Mouse (Mus musculus) lung, adult 2 months (tissue): Measurements from ENCODE around the gene Basp1.

Experiments
- CTCF ChIP-seq: fragments of 200-500 bp; IDR thresholded peaks from 2 replicates; pipeline ENCODE4 v1.5.1; 2011; ENCODE audit warnings: mild to moderate bottlenecking, low read length, control low read depth; ENCODE audit not compliant: insufficient read depth
- POLR2A ChIP-seq: fragments of 200-500 bp; IDR thresholded peaks from 2 replicates; pipeline ENCODE4 v1.6.1; 2011; ENCODE audit warnings: low read depth, mild to moderate bottlenecking, control low read depth, low read length, borderline replicate concordance; ENCODE audit errors: extremely low read depth

DNA sequence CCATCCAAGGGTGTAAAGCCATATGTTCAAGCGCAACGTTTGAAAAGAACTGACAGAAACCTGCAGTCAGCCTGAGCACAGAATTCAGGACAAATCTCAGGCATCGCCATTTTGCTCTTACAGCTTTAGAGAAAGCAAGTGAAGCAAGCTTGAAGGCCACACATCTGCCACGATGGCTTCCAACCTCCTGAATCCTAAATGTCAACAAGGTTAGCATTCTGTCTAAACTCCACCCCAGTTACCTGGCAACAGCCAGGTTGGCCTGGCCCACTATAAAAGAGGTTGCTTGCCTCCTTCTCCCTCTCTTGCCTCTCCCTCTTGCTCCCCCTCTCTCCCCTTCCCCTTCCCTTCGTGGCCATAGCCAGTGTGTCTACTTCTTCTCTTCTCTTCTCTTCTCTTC is 33.5 kb downstream of the Basp1 start:
- TF ChIP-seq CTCF (no peak), POLR2A (no peak)
